Mouse (Mus musculus): Measurements from ENCODE around the gene Abl2.
"Not testable (repeated sequence)": the region's sequence is repeated elsewhere in the genome, so short reads cannot be mapped to it uniquely, and the experiment has no call there.

Gene Abl2

DNA sequence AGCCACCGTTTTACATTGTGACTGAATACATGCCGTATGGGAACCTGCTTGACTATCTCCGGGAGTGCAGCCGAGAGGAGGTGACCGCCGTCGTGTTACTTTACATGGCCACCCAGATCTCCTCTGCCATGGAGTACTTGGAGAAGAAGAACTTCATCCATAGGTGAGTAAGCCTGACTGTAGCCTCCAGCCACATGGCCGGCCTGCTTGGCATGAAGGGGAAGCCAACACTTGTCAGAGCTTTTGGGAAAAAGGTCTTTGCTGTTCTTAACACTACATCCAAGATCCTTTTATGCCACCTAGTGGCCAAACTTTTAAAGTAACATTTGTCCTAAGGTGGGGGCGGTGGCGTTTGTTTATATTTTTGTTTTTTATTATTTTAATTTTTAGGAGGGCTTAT is 74.5 kb downstream of the Abl2 start:
- no peak for DNase-seq (ENCODE audit: low spot score)

DNA sequence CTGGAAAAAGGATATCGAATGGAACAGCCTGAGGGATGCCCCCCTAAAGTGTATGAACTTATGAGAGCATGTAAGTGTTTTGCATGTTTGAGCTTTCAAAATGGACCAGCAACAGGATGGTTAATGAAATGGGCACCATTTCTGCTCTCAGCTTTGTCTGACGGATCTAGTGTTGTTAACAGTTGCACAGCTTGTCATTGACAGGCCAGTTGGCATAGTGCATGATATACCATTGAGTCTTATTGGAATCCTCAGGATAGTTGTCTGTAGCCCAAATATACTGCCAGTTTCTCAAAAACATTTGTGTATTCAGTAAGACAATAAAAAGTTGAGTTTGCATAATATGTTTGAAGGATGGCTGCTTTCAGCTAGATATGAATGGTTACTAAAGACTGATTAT is 76.6 kb downstream of the Abl2 start:
- no peak for DNase-seq (ENCODE audit: low spot score)

DNA sequence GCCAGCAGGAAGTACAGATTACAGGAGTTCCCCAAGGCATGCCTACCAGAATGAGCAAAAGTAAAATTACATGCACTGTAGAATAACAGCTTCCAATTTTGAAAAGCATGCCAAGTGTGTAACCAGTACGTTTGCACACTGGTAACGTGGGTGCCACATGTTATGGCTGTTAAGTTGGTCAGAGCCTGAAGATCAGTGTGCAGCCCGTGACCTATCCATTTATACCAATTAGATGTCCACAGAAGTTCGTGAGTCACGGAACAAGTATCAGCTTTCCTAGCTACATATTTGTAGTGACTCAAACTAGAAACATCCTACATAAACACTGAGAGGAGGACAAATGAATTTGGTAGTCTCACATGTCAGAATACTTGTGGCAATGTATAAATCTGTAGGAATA is 80.9 kb downstream of the Abl2 start:
- no peak for DNase-seq (ENCODE audit: low spot score)

DNA sequence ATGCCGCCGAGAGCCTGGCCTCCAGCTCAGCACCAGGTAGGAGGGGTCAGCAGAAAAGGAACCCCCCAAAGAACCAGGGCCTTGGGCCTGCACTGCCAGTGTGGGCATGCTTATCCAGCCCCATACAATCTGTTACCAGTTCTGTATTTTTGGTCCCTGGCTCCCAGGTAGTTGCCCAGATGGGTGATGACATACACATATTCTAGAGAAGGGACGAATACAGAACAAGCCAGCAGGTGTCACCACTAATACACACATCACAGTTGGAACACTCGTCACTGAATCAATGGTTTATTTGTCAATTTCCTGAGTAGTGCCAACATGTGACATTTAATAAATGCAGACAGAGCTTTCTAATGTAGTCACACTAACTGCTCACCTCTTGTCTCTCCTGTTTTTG is 82.0 kb downstream of the Abl2 start:
- DNase-seq (ENCODE audit: low spot score) = no peak

DNA sequence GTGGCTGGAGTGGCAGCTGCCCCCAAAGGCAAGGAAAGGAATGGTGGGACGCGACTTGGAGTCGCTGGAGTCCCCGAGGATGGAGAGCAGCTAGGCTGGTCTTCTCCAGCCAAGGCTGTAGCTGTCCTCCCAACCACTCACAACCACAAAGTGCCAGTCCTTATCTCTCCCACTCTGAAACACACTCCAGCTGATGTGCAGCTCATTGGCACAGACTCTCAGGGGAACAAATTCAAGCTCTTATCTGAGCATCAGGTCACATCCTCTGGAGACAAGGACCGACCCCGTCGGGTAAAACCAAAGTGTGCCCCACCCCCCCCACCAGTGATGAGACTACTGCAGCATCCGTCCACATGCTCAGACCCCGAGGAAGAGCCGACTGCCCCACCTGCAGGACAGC is 83.2 kb downstream of the Abl2 start:
- no peak for DNase-seq (ENCODE audit: low spot score)

DNA sequence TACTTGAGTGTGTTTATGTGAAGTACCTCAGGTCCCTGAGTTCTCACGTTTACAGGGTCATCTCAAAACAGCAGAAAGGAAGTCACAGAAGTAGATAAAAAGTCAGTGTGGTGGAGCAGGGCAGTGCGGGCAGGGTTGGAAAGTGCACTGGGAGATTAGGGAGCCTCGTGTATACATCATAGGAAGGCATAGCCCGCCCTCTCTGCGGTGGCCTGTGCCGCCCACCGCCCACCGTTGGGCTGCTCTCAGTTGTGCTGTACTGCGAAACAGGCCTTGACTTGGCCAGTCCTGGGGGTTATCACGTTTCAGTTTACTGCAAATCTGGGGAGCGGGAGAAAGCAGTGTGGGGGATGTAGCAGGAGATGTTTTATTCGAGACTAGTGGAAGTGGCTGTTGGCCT is 84.2 kb downstream of the Abl2 start:
- no peak for DNase-seq (ENCODE audit: low spot score)

DNA sequence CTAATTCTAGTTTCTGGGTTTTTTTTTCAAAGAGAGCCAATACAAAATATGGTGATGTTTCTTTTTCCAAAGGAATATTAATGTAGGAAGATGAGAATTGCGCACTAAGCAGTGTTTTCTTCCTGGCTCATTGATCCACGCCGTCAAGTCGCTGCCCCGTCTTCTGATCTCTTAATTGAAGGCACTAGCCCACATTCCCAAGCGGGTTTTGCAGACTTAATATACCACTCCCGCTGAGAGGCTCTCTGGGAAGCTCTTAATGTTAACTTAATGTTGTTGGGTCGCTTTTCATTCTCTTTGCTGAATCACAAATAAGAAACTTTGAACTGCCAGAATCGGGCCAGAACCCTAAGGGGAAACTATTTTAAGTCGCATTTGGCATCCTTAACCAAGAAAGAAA is 85.5 kb downstream of the Abl2 start:
- DNase-seq (ENCODE audit: low spot score) = no peak

DNA sequence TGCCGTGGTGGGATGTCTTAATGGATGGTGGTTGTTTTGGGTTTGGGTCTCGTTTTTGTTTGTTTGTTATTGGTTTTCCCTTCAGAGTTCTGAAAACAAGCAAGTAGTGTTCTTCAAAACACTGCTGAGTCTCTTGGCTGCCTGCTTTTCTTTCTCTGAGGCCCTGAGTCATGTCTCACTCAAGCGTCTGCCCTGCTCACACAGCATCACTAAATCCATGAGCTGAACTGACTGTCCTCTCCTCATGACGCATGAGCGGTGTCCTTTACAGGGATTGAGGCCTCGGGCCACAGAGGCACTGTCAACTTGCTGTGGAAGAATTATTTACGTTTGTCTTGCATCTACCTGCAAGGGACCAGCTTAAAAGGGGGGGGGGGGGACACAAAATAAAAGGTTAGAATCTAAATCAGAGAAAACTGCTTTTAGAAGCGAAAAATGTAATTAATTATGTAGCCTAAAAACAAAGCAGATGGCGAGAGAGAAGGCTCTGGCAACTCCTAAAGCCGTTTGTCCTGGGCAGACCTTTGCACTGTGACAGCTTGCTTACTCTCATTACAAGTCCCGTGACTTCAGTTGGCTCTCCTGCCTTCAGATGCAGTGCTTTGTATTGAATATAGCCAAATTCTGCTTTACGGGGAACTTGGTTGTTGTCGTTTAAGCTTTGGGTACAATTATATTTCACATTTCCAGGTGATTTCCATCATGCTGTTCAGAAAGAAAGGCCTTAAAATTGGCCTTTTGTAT is 86.4 kb downstream of the Abl2 start:
- no peak for DNase-seq (ENCODE audit: low spot score)

DNA sequence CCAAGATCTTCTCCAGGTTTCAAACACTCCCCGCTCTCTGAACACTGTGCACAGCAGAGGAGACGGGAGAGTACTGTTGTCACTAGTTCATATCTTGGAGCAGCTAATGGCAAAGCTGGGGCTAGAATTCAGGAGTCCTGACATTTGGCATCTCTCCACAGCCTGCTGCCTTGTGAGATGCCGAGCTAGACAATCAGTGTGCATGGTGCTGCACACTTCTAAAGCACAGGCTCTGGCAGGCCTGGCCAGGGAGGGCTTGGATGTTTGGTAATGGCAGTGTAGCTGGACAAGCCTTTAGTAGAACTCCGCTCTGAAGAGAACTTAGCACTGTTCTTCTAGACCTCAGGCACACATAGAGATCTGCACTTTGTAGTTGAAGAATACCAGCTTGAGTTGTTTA is 87.4 kb downstream of the Abl2 start:
- DNase-seq (ENCODE audit: low spot score) = no peak

DNA sequence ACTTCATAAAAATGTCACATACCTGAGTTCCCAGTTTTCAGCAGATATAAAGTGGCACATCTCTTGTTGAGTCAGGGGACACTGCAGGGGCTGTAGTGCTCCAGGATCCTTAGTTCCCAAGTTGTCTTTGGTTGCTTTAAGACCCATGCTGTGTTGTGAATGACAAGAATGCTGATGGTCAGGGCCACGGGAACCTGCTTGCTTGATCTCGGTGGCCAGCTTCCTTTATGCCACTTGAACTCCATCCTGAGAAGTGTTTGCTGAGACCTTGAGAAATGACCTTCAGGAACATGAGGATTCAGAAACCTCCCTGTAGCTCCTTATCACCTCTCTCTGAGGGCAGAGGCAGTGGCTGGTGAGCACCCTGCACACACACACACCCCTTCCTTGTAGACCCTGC is 90.1 kb downstream of the Abl2 start:
- DNase-seq (ENCODE audit: low spot score) = no peak

DNA sequence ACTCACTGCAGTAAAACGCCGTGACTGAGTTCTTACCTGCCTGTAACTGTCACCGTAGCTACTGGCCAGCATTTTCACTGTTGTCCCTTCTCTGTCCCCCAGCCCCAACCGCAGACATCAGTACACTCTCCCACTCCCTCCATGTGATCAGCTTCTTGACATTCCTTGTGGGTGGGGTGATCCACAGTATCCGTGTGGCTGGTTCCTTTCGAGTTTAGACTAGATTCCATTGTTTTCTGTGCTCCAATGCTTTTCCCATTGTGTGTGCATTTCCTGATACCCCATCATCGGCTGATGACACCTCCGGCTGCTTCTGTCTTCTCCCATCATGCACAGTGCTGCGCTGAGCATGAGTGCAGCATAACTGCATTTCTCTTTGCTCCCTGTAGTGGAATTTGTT is 92.0 kb downstream of the Abl2 start:
- DNase-seq (ENCODE audit: low spot score) = no peak

DNA sequence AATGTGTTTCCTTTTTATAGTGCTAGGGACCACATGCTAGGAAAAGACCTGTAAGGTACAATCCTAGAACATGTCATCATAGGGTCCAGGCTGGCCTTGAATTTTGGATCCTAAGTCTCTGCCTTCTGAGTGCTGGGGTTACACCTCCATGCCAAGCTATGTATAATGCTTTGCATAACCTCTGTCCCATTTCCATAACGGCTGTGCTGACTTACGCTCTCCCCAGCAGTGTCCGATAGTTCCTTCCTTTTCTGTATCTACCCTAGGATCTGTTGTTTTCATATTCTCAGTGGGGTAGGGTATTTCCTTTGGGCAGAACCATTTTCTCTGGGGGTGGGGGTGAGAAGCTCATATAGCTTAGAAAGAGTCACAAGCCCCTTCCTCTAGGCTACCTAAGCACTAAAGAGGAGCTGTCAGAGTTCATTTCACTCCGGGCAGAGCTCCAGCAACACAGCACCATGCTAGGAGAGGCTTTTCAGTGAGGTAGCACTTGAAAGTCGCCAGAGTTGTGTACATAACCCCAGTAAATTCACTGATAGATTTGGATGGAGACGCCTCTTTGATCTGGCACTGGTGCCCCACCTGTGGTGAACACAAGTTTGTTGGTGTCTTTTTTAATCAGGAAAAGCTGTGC is 93.7 kb downstream of the Abl2 start:
- no peak for DNase-seq (ENCODE audit: low spot score)

DNA sequence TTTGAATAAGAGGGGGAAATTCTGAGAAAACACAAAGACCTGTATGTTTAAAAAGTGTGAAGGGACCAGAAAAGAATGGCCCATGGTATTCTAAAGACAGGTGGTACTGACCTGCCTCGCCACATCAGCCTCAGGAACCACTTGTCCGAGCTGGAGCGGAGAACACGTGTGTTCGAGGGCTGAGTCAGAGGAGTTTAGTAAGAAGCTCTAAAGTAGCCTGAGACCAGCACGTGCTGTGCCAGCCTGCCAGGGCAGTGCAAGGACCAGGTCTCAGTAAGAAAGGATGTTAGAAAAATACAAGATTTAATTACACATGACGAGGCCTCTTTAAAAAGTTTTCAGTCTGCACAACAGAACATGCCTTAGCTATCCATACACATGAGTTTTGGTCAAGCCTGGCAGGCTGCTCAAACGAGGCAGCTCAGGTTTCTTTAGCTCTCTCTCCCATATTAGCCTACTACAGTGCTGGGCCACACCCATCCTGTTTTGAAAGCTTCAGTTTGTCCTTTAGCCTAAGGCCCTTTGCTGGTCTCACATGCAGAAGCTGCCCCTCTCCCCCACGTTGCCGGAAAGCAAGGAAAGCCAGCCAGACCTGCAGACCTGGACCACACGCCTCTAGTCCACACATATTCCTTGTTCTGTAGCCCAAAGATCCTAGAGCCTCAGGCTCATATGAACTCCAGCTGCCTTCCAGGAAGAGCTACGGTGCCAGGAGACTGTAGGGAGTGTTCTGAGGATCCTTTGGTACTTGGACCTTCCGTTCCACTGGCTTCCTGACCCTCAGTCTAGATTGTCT is 96.3 kb downstream of the Abl2 start:
- no peak for DNase-seq (ENCODE audit: low spot score)

DNA sequence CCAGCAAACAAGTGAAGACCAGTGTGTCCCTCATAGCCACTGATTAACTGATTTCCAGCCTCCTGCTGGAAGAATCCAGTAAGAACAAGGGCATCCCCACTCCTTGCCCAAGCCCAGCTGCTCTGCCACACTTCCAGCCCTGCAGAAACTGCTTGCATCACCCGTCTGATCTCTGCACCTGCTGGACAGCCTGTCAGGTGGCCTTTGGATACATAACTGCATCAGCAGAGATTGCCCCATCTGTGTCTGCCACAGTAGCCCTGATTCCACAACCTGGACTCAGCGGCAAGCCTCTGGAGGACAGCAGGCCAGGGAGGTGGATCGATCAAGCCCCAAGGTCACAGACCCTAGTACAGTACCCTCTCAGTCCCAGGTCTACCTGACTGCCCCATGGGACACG is 98.9 kb downstream of the Abl2 start:
- DNase-seq (ENCODE audit: low spot score) = no peak

DNA sequence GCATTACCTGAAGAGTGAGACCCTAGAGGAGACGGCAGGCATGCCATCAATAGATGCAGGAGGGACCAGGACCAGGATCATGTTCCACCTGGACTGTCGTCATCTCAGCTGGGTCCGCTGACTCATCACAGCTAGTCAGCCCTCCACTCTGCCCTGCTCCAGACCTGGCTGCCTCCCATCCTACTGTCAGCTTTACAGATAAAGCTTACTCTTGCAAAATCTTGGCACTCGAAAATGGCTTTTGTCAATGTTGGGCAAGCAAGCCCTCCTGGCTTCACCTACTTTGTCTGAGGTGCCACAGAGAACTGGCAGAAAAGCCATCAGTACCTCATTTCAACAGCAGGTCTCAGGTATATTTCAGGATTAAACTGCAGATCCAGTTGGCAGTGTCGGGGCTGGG is 100.1 kb downstream of the Abl2 start:
- no peak for DNase-seq (ENCODE audit: low spot score)

DNA sequence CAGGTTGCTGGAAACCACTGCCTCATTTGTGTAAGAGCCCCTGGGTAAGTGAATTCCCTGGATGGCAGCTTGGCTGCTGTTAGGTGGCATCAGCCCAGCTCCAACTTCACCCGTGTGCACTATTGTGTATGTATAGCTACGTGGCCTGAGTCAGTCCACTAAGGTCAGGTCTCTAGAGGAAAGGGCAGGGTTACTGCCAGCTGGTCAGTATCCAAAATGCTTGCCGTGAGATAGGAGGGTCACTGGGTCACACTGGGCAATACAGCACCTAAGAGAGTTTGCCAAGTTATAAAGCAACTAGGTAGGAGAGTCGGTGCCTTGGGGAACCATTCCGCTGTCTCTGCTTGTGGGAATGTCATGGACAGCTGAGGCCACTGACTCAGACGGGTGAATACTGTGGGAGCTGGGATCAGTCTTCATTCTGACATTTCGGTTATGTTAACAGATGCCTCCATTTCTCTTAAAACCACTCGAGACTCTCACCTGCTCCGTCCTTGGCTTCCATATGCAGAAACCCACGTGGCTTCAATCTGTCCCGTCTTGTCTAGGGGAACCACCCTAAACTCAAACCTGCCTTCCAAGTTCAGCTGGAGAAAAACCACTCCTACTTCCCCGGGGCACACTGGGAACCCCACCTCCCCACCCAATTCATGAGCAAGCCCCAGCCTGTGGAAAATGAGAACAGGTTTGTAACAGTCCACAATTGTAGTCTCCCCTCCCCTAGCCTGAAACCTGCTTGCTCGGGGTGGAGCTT is 101.5 kb downstream of the Abl2 start:
- no peak for DNase-seq (ENCODE audit: low spot score)

DNA sequence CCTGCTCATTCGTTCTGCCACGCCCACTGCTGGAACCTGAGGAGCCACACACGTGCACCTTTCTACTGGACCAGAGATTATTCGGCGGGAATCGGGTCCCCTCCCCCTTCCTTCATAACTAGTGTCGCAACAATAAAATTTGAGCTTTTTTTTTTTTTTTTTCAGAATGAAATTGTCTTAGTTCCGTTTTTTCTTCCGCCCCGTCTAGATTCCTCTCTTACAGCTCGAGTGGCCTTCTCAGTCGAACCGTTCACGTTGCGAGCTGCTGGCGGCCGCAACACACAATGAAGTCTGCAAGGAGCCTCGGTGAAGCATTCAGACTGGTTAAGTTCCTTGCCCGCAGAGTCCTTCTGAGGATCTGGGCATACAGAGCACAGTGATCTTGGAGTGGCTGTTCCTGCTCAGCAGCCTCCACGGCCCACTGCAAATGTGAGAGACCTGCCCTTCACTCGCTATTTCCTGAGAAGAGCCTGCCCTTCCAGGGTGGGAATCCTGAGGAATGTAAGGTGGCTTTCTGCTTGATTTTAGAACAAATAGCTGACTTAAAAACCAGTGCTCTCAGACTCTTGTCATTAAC is 102.2 kb downstream of the Abl2 start:
- not testable (repeated sequence) for DNase-seq (ENCODE audit: low spot score)

DNA sequence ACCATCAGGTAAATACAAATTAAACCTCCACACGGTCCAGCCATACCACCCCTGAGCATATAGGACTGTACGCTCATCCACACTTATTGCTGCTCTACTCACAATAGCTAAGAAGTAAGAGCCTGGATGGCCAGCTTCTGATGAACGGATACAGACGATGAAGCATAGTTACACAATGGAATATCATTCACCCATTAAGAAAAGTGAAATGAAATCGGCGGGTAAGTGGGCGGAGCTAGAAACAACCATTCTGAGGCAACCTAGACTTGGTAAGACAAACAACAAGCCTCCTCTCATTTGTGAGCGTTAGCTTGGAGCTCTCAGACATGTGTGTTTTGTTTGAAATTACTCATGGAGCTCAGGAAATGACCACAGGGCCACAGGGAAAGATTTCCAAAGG is 107.2 kb downstream of the Abl2 start:
- no peak for DNase-seq (ENCODE audit: low spot score)

DNA sequence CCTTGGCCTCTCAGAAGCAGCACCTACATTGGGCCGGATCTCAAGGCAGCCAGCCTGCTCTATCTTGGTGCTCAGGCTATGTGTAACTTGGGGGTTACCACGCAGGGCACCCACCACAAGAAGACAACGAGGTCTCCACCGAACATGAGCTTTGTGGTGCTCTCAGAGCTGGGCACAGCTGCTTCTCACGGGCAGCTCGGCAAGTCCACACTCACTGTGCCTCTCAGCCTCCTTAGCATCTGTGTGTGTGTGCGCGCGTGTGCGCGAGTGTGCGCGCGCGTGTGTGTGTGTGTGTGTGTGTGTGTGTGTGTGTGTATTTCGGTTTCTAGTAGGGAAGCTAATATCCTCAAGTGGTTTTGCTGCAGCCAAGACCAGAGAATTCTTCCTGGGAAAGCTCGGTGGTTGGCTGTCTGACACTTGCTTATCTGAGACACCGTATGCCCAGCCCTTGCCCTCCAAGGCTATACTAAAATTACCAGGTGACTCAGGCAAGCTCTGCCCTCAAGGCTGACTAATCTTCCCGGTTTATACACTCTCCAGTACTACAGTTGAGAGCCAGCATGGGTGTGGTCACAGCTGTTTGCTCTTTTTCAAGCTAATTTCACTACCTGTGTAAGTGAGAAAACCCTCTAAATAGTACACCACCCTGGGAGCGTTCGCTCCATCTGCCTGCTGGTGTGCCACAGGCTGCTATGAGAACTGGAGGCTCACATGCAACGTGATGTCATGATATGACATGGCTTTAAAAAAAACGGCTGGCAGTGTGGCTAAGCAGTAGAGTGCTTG is 108.7 kb downstream of the Abl2 start:
- DNase-seq (ENCODE audit: low spot score) = no peak

DNA sequence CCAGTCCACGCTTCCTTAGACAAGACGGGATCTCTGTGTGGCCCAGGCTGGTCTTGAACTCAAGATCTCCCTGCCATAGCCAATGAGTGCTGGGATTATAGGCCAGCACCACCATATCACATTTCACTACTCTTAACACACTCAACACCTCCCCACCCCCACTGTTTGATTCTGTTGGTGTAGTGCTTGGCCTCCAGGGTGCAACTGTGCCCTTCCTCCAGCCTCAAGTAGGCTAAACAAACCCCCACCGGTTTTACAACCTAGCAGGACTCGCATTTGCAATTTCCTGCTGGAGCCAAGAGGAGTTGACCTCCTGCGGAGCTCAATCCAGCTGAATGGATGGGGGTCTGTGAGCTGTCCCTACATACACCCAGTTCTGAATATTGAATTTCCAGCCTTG is 110.0 kb downstream of the Abl2 start:
- DNase-seq (ENCODE audit: low spot score) = no peak

DNA sequence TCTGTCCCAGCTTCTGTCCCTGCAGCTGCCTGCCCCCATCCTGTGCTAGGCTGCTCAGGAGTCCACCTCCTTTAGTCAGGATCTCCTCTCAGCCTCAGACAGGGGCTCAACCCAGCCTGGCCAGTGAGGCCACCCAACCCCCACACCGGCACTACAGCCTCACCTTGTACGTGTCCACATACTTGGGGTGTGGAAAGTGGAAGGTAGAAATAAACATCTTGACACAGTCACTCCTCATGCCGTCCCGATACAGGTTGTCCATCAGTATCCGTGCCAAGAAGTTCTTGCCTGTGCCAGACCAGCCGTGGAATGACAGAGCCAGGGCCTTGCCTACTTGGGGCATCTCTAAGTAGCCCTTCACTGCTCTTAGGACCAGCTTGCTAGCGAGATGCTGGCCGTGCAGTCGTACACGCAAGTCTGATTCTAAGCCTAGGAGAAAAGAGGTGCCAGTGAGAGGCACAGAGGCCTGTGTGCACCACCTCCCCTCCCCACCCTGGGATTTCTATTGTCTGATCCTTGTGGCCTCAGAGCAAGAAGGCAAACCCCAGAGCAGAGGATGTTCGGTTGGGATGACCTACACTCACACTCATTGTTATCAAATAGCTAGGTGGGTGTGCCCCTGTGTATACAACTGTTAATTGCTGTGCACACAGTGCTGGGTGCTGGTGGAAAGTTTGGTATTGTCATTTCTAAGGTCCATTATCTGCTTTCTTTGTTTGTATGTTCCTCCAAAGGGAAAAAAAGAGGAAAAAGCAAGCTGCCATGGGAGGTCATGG is 110.8 kb downstream of the Abl2 start:
- no peak for DNase-seq (ENCODE audit: low spot score)

Measured in ovary, adult 18-20 months (tissue).